Comparison of ENCODE assay signal across 19 mouse cellular contexts in the genomic region with DNA sequence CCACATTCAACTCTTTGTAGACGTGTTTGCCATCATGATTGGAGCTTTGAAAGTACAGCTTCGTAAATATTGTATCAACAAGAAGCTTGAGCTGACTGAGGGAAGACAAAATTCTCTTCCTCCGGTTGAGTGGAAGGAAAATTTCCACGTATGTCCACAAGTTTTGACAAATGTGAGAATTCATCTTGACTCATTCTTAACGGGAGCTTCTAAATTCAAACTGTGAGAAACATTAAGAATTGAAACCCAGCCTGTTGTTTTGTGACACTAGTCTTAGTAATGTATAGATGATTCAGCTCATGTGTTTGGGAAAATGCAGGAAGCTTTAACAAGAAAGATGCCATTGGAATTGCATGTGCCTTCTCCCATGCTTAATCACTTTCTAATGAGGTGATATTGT.
"Had no signal": no experiment of that assay in that cellular context is flagged by ENCODE, and none has a peak within 500 bp of the region (broad histone marks: within the 10 kb centered on the region; RNA-seq: fewer than 3 reads in every experiment).

No protein-coding gene starts in this region.

- ATAC-seq: liver, postnatal 0 days; lung, postnatal 0 days; midbrain, embryonic 16.5 days had no signal

- H3K4me2 ChIP-seq: liver, embryonic 13.5 days; liver, embryonic 15.5 days; lung, embryonic 15.5 days; midbrain, embryonic 12.5 days; neural tube, embryonic 12.5 days; stomach, embryonic 15.5 days had no signal

- H3K4me3 ChIP-seq: liver, embryonic 13.5 days; liver, embryonic 15.5 days; lung, embryonic 15.5 days; megakaryocyte, embryonic 14.5 days; midbrain, embryonic 12.5 days; neural tube, embryonic 12.5 days; stomach, embryonic 15.5 days had no signal

- H3K36me3 ChIP-seq: liver, embryonic 13.5 days; liver, embryonic 15.5 days; lung, embryonic 15.5 days; midbrain, embryonic 12.5 days; neural tube, embryonic 12.5 days; stomach, embryonic 15.5 days had no signal

- H3K9me3 ChIP-seq: liver, embryonic 13.5 days; liver, embryonic 15.5 days; lung, embryonic 15.5 days; megakaryocyte, embryonic 14.5 days; midbrain, embryonic 12.5 days; neural tube, embryonic 12.5 days; stomach, embryonic 15.5 days had no signal

- DNase-seq: liver, embryonic 13.5 days; liver, postnatal 0 days; lung, postnatal 14 days; lung, postnatal 36 days; midbrain, embryonic 14.5 days; right cerebral cortex, postnatal 14 days; thymus, adult 2 months; thymus, postnatal 25 days; thymus, postnatal 4 days had no signal

- H3K27me3 ChIP-seq: liver, embryonic 13.5 days; liver, embryonic 15.5 days; lung, embryonic 15.5 days; megakaryocyte, embryonic 14.5 days; midbrain, embryonic 12.5 days; neural tube, embryonic 12.5 days; stomach, embryonic 15.5 days had no signal

- H3K27ac ChIP-seq: liver, embryonic 13.5 days; liver, embryonic 15.5 days; lung, embryonic 15.5 days; macrophage; midbrain, embryonic 12.5 days; neural tube, embryonic 12.5 days; stomach, embryonic 15.5 days; stomach, postnatal 0 days had no signal

- H3K9ac ChIP-seq: liver, embryonic 13.5 days; liver, embryonic 15.5 days; liver, postnatal 0 days; lung, embryonic 15.5 days; midbrain, embryonic 12.5 days; neural tube, embryonic 12.5 days; stomach, embryonic 15.5 days had no signal

- H3K4me1 ChIP-seq: liver, embryonic 13.5 days; liver, embryonic 15.5 days; lung, embryonic 15.5 days; midbrain, embryonic 12.5 days; neural tube, embryonic 12.5 days; stomach, embryonic 15.5 days had no signal
